ENCODE assay signal across 9 mouse cellular contexts in genomic region chr11:97818003-97818402, GRCm38 (mm10). TPM values are rescaled to one million over a fixed set of nuclear protein-coding genes. Genes with fewer than 3 reads are reported as not detected.
DNase-seq lines count a peak whose midpoint lies in the region; ATAC-seq lines count a peak whose summit lies in the region.
"Had no signal": no experiment of that assay in that cellular context is flagged by ENCODE, and none has a peak within 500 bp of the region (broad histone marks: within the 10 kb centered on the region; RNA-seq: fewer than 3 reads in every experiment).

No protein-coding gene starts in this region.

- DNase-seq in kidney, postnatal 25 days: no peak
- DNase-seq in left cerebral cortex, adult 9 months (ENCODE audit: low spot score in 2 of 2): no peak
- DNase-seq in layer of hippocampus, postnatal 25 days (ENCODE audit: extremely low spot score in 1 of 2, low spot score in 1 of 2): no peak
- DNase-seq in spleen, adult 12 weeks (ENCODE audit: low spot score): no peak

- peaks cover 73% of the 10 kb centered on the region for H3K4me1 ChIP-seq in kidney, embryonic 16.5 days (ENCODE audit: insufficient read depth, low read length)
- H3K4me1 ChIP-seq in embryonic facial prominence, embryonic 12.5 days: peaks cover 59% of the 10 kb centered on the region
- H3K4me1 ChIP-seq in hindbrain, embryonic 16.5 days (ENCODE audit: control insufficient read depth, insufficient read depth, low read depth, low read length): peaks cover 34% of the 10 kb centered on the region
- peaks cover 23% of the 10 kb centered on the region for H3K4me1 ChIP-seq in midbrain, embryonic 16.5 days (ENCODE audit: control insufficient read depth, insufficient read depth, low read length)

- H3K36me3 ChIP-seq in kidney, embryonic 16.5 days (ENCODE audit: insufficient read depth, low read length): peaks cover 34% of the 10 kb centered on the region
- peaks cover 63% of the 10 kb centered on the region for H3K36me3 ChIP-seq in embryonic facial prominence, embryonic 12.5 days
- peaks cover 13% of the 10 kb centered on the region for H3K36me3 ChIP-seq in hindbrain, embryonic 16.5 days (ENCODE audit: control insufficient read depth, insufficient read depth, low read length)
- H3K36me3 ChIP-seq in midbrain, embryonic 16.5 days (ENCODE audit: control insufficient read depth, insufficient read depth, low read length): peaks cover 17% of the 10 kb centered on the region; the same call in 1 of the 2 replicates

- ATAC-seq in kidney, embryonic 16.5 days (ENCODE audit: low FRiP score, low TSS enrichment): no peak
- no peak for ATAC-seq in embryonic facial prominence, embryonic 12.5 days (ENCODE audit: insufficient number of reproducible peaks, insufficient read depth, low FRiP score, low TSS enrichment)
- ATAC-seq in hindbrain, embryonic 16.5 days: no peak
- ATAC-seq in midbrain, embryonic 16.5 days: no peak

- no peaks in the 10 kb centered on the region for H3K27me3 ChIP-seq in kidney, embryonic 16.5 days (ENCODE audit: insufficient read depth, low read length)
- H3K27me3 ChIP-seq in embryonic facial prominence, embryonic 12.5 days: no peaks in the 10 kb centered on the region
- H3K27me3 ChIP-seq in hindbrain, embryonic 16.5 days (replicated peaks; ENCODE audit: control insufficient read depth, insufficient read depth, low read length): no peaks in the 10 kb centered on the region
- H3K27me3 ChIP-seq in midbrain, embryonic 16.5 days (ENCODE audit: control insufficient read depth, insufficient read depth, low read depth, low read length): no peaks in the 10 kb centered on the region

- peak overlapping the region; percentile 56; the same call in 1 of the 2 replicates for H3K9ac ChIP-seq in kidney, embryonic 16.5 days (replicated peaks; ENCODE audit: low read length)
- H3K9ac ChIP-seq in embryonic facial prominence, embryonic 12.5 days: no peak overlapping the region
- H3K9ac ChIP-seq in hindbrain, embryonic 16.5 days (ENCODE audit: low read depth, low read length): no peak overlapping the region; the same call in 1 of the 2 replicates
- H3K9ac ChIP-seq in midbrain, embryonic 16.5 days (ENCODE audit: low read depth, low read length): no peak overlapping the region

- WGBS in kidney, embryonic 16.5 days: 71% methylated on average over 6 of the region's 6 CpGs
- 44% methylated on average over 6 of the region's 6 CpGs for WGBS in embryonic facial prominence, embryonic 12.5 days
- WGBS in hindbrain, embryonic 16.5 days: 39% methylated on average over 6 of the region's 6 CpGs
- 12% methylated on average over 6 of the region's 6 CpGs for WGBS in midbrain, embryonic 16.5 days

- H3K4me3 ChIP-seq in kidney, embryonic 16.5 days (ENCODE audit: low read length): no peak overlapping the region
- no peak overlapping the region for H3K4me3 ChIP-seq in embryonic facial prominence, embryonic 12.5 days
- no peak overlapping the region for H3K4me3 ChIP-seq in hindbrain, embryonic 16.5 days (ENCODE audit: low read length)
- H3K4me3 ChIP-seq in midbrain, embryonic 16.5 days (ENCODE audit: low read depth, low read length): no peak overlapping the region

- H3K9me3 ChIP-seq in kidney, embryonic 16.5 days (ENCODE audit: low read length): no peaks in the 10 kb centered on the region
- no peaks in the 10 kb centered on the region for H3K9me3 ChIP-seq in embryonic facial prominence, embryonic 12.5 days
- no peaks in the 10 kb centered on the region for H3K9me3 ChIP-seq in hindbrain, embryonic 16.5 days (ENCODE audit: control insufficient read depth, low read length)
- no peaks in the 10 kb centered on the region for H3K9me3 ChIP-seq in midbrain, embryonic 16.5 days (replicated peaks; ENCODE audit: control insufficient read depth, low read length, poor library complexity, severe bottlenecking)

- H3K4me2 ChIP-seq in kidney, embryonic 16.5 days (replicated peaks; ENCODE audit: low read depth, low read length): no peak overlapping the region
- no peak overlapping the region for H3K4me2 ChIP-seq in embryonic facial prominence, embryonic 12.5 days (replicated peaks)
- H3K4me2 ChIP-seq in hindbrain, embryonic 16.5 days (ENCODE audit: low read length): no peak overlapping the region
- no peak overlapping the region for H3K4me2 ChIP-seq in midbrain, embryonic 16.5 days (ENCODE audit: low read length)

- H3K27ac ChIP-seq in kidney, embryonic 16.5 days (ENCODE audit: low read length): peak overlapping the region; percentile 46; the same call in 1 of the 2 replicates
- peak overlapping the region; percentile 74 for H3K27ac ChIP-seq in embryonic facial prominence, embryonic 12.5 days
- peak overlapping the region; percentile 60 for H3K27ac ChIP-seq in hindbrain, embryonic 16.5 days (ENCODE audit: low read depth, low read length)
- H3K27ac ChIP-seq in midbrain, embryonic 16.5 days (ENCODE audit: low read length): peak overlapping the region; percentile 63

RNA-seq across cellular contexts. Expression of gene Lasp1, which starts 19.2 kb away (rescaled TPM):
- 133 TPM in 2 replicates for polyA plus RNA-seq in kidney, embryonic 16.5 days (2015; fragmentation: Nextera tagmentation; extraction: Ambion mirVana)
- 117 and 125 TPM in 2 replicates for polyA plus RNA-seq in embryonic facial prominence, embryonic 12.5 days (2016; fragmentation: Nextera tagmentation; extraction: Ambion mirVana)
- 176 and 191 TPM in 2 replicates for polyA plus RNA-seq in hindbrain, embryonic 16.5 days (2015; fragmentation: Nextera tagmentation; extraction: Ambion mirVana)
- 194 and 202 TPM in 2 replicates for polyA plus RNA-seq in midbrain, embryonic 16.5 days (2015; fragmentation: Nextera tagmentation; extraction: Ambion mirVana)
- 100 to 1,000 TPM; 102 to 114 TPM for total RNA-seq in layer of hippocampus, postnatal 25 days (2021)

RNA-seq across cellular contexts. Expression of gene B230217C12Rik, which starts 22.6 kb away (rescaled TPM):
- polyA plus RNA-seq in kidney, embryonic 16.5 days (2015; fragmentation: Nextera tagmentation; extraction: Ambion mirVana): 4.3 and 6.7 TPM in 2 replicates
- polyA plus RNA-seq in embryonic facial prominence, embryonic 12.5 days (2016; fragmentation: Nextera tagmentation; extraction: Ambion mirVana): 11.3 and 12.4 TPM in 2 replicates
- polyA plus RNA-seq in hindbrain, embryonic 16.5 days (2015; fragmentation: Nextera tagmentation; extraction: Ambion mirVana): 38.2 and 40.7 TPM in 2 replicates
- polyA plus RNA-seq in midbrain, embryonic 16.5 days (2015; fragmentation: Nextera tagmentation; extraction: Ambion mirVana): 36.7 and 43.8 TPM in 2 replicates
- 10 to 100 TPM; 66.2 to 71.6 TPM for total RNA-seq in layer of hippocampus, postnatal 25 days (2021)

RNA-seq across cellular contexts. Expression of gene Rpl23, which starts 35.8 kb away (rescaled TPM):
- polyA plus RNA-seq in kidney, embryonic 16.5 days (2015; fragmentation: Nextera tagmentation; extraction: Ambion mirVana): 428 and 460 TPM in 2 replicates
- polyA plus RNA-seq in embryonic facial prominence, embryonic 12.5 days (2016; fragmentation: Nextera tagmentation; extraction: Ambion mirVana): 474 and 481 TPM in 2 replicates
- 252 and 268 TPM in 2 replicates for polyA plus RNA-seq in hindbrain, embryonic 16.5 days (2015; fragmentation: Nextera tagmentation; extraction: Ambion mirVana)
- 267 and 286 TPM in 2 replicates for polyA plus RNA-seq in midbrain, embryonic 16.5 days (2015; fragmentation: Nextera tagmentation; extraction: Ambion mirVana)
- total RNA-seq in layer of hippocampus, postnatal 25 days (2021): 100 to 1,000 TPM; 327 to 397 TPM

RNA-seq across cellular contexts. Expression of gene 1700001P01Rik, which starts 42.3 kb away (rescaled TPM):
- polyA plus RNA-seq in kidney, embryonic 16.5 days (2015; fragmentation: Nextera tagmentation; extraction: Ambion mirVana): 0.27 and 0.31 TPM in 2 replicates
- polyA plus RNA-seq in embryonic facial prominence, embryonic 12.5 days (2016; fragmentation: Nextera tagmentation; extraction: Ambion mirVana): 0.39 TPM in 1 of 2 replicates, not detected in the other
- polyA plus RNA-seq in hindbrain, embryonic 16.5 days (2015; fragmentation: Nextera tagmentation; extraction: Ambion mirVana): 0.44 and 0.91 TPM in 2 replicates
- 0.74 TPM in 1 of 2 replicates, not detected in the other for polyA plus RNA-seq in midbrain, embryonic 16.5 days (2015; fragmentation: Nextera tagmentation; extraction: Ambion mirVana)
- 1 to 10 TPM in 1 of 2 experiments, under 1 TPM in 1; 0.63 to 1.3 TPM for total RNA-seq in layer of hippocampus, postnatal 25 days (2021)
- total RNA-seq: common myeloid progenitor, adult 5-6 weeks had no signal

RNA-seq across cellular contexts. Expression of gene Cwc25, which starts 51.6 kb away (rescaled TPM):
- 15.1 and 18.4 TPM in 2 replicates for polyA plus RNA-seq in kidney, embryonic 16.5 days (2015; fragmentation: Nextera tagmentation; extraction: Ambion mirVana)
- polyA plus RNA-seq in embryonic facial prominence, embryonic 12.5 days (2016; fragmentation: Nextera tagmentation; extraction: Ambion mirVana): 23.1 and 24.8 TPM in 2 replicates
- polyA plus RNA-seq in hindbrain, embryonic 16.5 days (2015; fragmentation: Nextera tagmentation; extraction: Ambion mirVana): 14.1 and 16.2 TPM in 2 replicates
- 15.9 and 17.2 TPM in 2 replicates for polyA plus RNA-seq in midbrain, embryonic 16.5 days (2015; fragmentation: Nextera tagmentation; extraction: Ambion mirVana)
- 10 to 100 TPM; 19.2 to 20.6 TPM for total RNA-seq in layer of hippocampus, postnatal 25 days (2021)
